Mouse (Mus musculus) stomach, embryonic 16.5 days (tissue): ENCODE measurements at regions not wholly inside any gene's neighbourhood (a gene's known extent, or its start where the extent isn't known, plus 50 kb on each side); places are given as distances from the start of the nearest gene placed in this dataset.

Experiments used
- ATAC-seq: fragments of 200-750 bp; cut with Nextera tagmentation; 2 replicates; pipeline ENCODE4 v1.8.0; 2017; ENCODE audit warnings: moderate number of reproducible peaks, moderate TSS enrichment; ENCODE audit not compliant: insufficient read depth, low FRiP score
- H3K27ac ChIP-seq: fragments of 300-500 bp; sonication (generic); 2 replicates; pipeline ENCODE4 v1.5.1; 2014; ENCODE audit warnings: low read length
- H3K27me3 ChIP-seq: fragments of 300-500 bp; sonication (generic); 2 replicates; pipeline ENCODE4 v1.6.1; 2014; ENCODE audit warnings: low read length, control low read depth, mixed read lengths; ENCODE audit not compliant: control insufficient read depth, insufficient read depth
- H3K36me3 ChIP-seq: fragments of 300-500 bp; sonication (generic); 2 replicates; pipeline ENCODE4 v1.6.1; 2014; ENCODE audit warnings: low read length; ENCODE audit not compliant: control insufficient read depth, insufficient read depth
- H3K4me1 ChIP-seq: fragments of 300-500 bp; sonication (generic); 2 replicates; pipeline ENCODE4 v1.6.1; 2014; ENCODE audit warnings: low read length, control low read depth, mixed read lengths; ENCODE audit not compliant: control insufficient read depth, insufficient read depth
- H3K4me2 ChIP-seq: fragments of 300-500 bp; sonication (generic); 2 replicates; pipeline ENCODE4 v1.6.1; 2014; ENCODE audit warnings: low read depth, low read length, mixed read lengths
- H3K4me3 ChIP-seq: fragments of 300-500 bp; sonication (generic); replicated peaks from 2 replicates; pipeline ENCODE4 v1.5.1; 2014; ENCODE audit warnings: mild to moderate bottlenecking, low read length
- H3K9ac ChIP-seq: fragments of 300-500 bp; sonication (generic); 2 replicates; pipeline ENCODE4 v1.6.1; 2014; ENCODE audit warnings: low read length
- H3K9me3 ChIP-seq: fragments of 300-500 bp; sonication (generic); replicated peaks from 2 replicates; pipeline ENCODE4 v1.6.1; 2016; ENCODE audit warnings: low read length, control low read depth; ENCODE audit not compliant: control insufficient read depth
- WGBS: fragments of 180-500 bp; shearing (Covaris S2); extraction: QIAGEN DNeasy Blood & Tissue Kit; methylation state at CpG from one replicate; pipeline ENCODE4 v1.1.7; 2014; 5-methylcytosine and 5-hydroxymethylcytosine counted together

GRCm38 (mm10) chr11:113190006-113190405 is 408.0 kb downstream of the Sox9 start:
- H3K27ac ChIP-seq, result no peak overlapping the region

GRCm38 (mm10) chr11:113190520-113190919 is 408.5 kb downstream of the Sox9 start:
- Histone ChIP-seq H3K4me3 (no peak overlapping the region), H3K9me3 (no peaks in the 10 kb centered on the region), H3K36me3 (no peaks in the 10 kb centered on the region), H3K4me2 (no peak overlapping the region), H3K9ac (no peak overlapping the region), H3K27me3 (no peaks in the 10 kb centered on the region), H3K27ac (no peak overlapping the region), H3K4me1 (peaks cover 13% of the 10 kb centered on the region)
- ATAC-seq, result no peak
- WGBS, result 72% methylated on average over 4 of the region's 4 CpGs

More at GRCm38 (mm10) chr11:113190006-113190405, 408.0 kb downstream of the Sox9 start:
- no peak for ATAC-seq
- Histone ChIP-seq H3K4me1 (peaks cover 11% of the 10 kb centered on the region), H3K27me3 (no peaks in the 10 kb centered on the region), H3K4me2 (no peak overlapping the region), H3K36me3 (no peaks in the 10 kb centered on the region), H3K9ac (no peak overlapping the region), H3K4me3 (no peak overlapping the region), H3K9me3 (no peaks in the 10 kb centered on the region)
- WGBS, result 80% methylated on average over 6 of the region's 6 CpGs

- ATAC-seq, result no peak
- no peak overlapping the region for H3K4me2 ChIP-seq
- H3K36me3 ChIP-seq, result no peaks in the 10 kb centered on the region
- H3K9ac ChIP-seq, result no peak overlapping the region
- no peak overlapping the region for H3K4me3 ChIP-seq
- WGBS, result 90% methylated on average over 7 of the region's 7 CpGs
- no peaks in the 10 kb centered on the region for H3K27me3 ChIP-seq
- H3K4me1 ChIP-seq, result peaks cover 13% of the 10 kb centered on the region
- no peaks in the 10 kb centered on the region for H3K9me3 ChIP-seq
- no peak overlapping the region for H3K27ac ChIP-seq
These were observed 409.0 kb downstream of the Sox9 start for GRCm38 (mm10) chr11:113191006-113191405.

DNA sequence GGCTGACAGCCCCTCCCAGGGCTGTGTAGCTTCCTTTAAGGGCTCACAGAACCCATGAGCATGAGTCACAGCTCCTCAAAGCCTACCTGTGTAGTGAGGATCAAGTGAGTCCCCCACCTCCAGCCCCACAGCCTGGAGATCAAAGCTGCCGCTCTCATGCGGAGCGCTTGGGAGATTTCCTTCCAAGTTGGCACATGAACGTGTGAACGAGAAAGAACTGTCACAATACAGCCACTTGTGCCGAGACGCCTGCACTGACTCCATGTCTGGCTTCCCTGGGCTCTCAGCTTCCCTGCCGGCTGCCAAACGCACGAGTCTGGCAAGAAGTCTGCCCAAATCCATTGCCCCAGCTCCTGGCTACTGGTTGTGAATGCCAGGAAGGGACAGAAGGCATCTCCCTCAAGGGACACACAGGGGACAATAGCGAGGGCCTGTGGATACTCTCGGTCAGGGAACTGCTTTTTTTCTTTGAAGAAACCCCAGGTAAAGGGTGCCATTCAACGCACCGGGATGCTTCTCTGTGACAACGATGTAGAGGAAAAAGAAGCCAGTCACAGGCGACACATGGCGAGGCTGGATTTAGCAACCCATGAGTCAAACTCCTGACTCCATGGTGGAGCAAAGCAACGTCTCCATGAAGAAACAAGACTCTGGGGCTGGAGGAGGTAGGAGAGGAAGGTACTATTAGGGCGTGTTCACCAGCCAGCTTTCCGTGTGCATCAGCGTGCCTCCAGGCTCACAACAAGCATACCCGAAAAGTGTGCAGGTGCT is 410.2 kb downstream of the Sox9 start:
- H3K4me3 ChIP-seq, result no peak overlapping the region
- no peaks in the 10 kb centered on the region for H3K9me3 ChIP-seq
- H3K4me2 ChIP-seq, result peak overlapping the region; percentile 10; the same call in 1 of the 2 replicates
- H3K36me3 ChIP-seq, result no peaks in the 10 kb centered on the region
- peak; percentile 68; the same call in 1 of the 2 replicates for ATAC-seq
- 55% methylated on average over 22 of the region's 22 CpGs for WGBS
- peaks cover 13% of the 10 kb centered on the region for H3K4me1 ChIP-seq
- peak overlapping the region; percentile 64 for H3K27ac ChIP-seq
- H3K9ac ChIP-seq, result no peak overlapping the region
- H3K27me3 ChIP-seq, result no peaks in the 10 kb centered on the region

GRCm38 (mm10) chr11:113194144-113194827 is 412.3 kb downstream of the Sox9 start:
- H3K36me3 ChIP-seq, result no peaks in the 10 kb centered on the region
- peaks cover 13% of the 10 kb centered on the region for H3K4me1 ChIP-seq
- H3K4me3 ChIP-seq, result no peak overlapping the region
- H3K4me2 ChIP-seq, result no peak overlapping the region
- H3K9me3 ChIP-seq, result no peaks in the 10 kb centered on the region
- no peak overlapping the region for H3K27ac ChIP-seq
- no peaks in the 10 kb centered on the region for H3K27me3 ChIP-seq
- ATAC-seq, result no peak
- H3K9ac ChIP-seq, result no peak overlapping the region
- 75% methylated on average over 15 of the region's 15 CpGs for WGBS
